In the genomic region with DNA sequence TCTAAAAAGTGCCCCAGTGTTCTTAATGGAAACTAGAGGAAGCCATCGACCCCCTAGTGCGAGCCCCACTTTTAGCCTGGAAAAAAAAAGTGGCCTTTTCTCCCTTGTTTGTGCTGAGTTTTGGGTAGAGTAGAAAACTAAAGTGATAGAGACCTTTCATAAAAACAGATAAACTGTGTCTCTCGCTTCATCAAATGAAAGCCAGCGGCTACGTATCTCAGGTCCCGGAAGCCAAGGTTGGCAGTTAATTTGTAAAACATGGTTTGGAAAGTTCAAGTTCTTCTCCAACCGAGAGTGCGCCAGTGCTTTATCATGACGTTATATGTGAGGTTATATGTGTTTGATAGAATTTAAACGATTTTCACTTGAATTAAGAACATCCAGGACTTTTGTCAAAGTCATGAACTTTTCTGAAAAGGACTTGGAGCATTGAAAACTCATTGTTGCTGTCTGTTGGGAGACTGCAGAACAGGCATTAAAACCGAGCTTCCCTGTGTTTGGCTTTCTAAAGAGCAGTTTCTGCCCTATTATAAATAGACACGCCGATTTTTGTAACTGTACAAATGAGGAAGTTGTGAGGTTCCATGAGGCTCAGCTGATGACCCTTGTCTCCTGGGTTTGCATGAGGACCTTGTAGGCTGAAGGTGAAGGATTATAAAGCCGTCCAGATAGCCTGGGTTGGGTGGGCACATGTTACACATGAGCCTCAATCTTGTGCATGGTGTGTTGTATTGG, we compare ENCODE assay signal across 11 mouse cellular contexts. TPM values are rescaled to one million over a fixed set of nuclear protein-coding genes. Genes with fewer than 3 reads are reported as not detected.
DNase-seq lines count a peak whose midpoint lies in the region; ATAC-seq and TF ChIP-seq lines count a peak whose summit lies in the region.
"Had no signal": no experiment of that assay in that cellular context is flagged by ENCODE, and none has a peak within 500 bp of the region (broad histone marks: within the 10 kb centered on the region; RNA-seq: fewer than 3 reads in every experiment).

No protein-coding gene starts in this region.

- H3K4me3 ChIP-seq in lung, postnatal 0 days (ENCODE audit: low read depth, low read length), result no peak overlapping the region
- peak overlapping the region; percentile 26 for H3K4me3 ChIP-seq in liver, embryonic 15.5 days (replicated peaks)
- H3K4me3 ChIP-seq in forebrain, embryonic 11.5 days (ENCODE audit: low read depth, low read length), result no peak overlapping the region
- H3K4me3 ChIP-seq: hindbrain, embryonic 12.5 days; limb, embryonic 10.5 days; myocyte had no signal

- no peak overlapping the region for H3K9ac ChIP-seq in lung, postnatal 0 days (replicated peaks; ENCODE audit: low read depth)
- H3K9ac ChIP-seq in liver, embryonic 15.5 days, result no peak overlapping the region
- H3K9ac ChIP-seq in forebrain, embryonic 11.5 days (ENCODE audit: low read length), result no peak overlapping the region
- H3K9ac ChIP-seq: hindbrain, embryonic 12.5 days had no signal

- TF ChIP-seq EP300 in lung, postnatal 0 days (IDR thresholded peaks at IDR 0.05), result no peak

- no peaks in the 10 kb centered on the region for H3K36me3 ChIP-seq in lung, postnatal 0 days (ENCODE audit: insufficient read depth, low read length)
- peaks cover 5% of the 10 kb centered on the region; the same call in 1 of the 2 replicates for H3K36me3 ChIP-seq in liver, embryonic 15.5 days (replicated peaks)
- no peaks in the 10 kb centered on the region; the same call in 1 of the 2 replicates for H3K36me3 ChIP-seq in splenic B cell, adult 2 months (ENCODE audit: control insufficient read depth, insufficient read depth, low read length, poor library complexity, severe bottlenecking)
- H3K36me3 ChIP-seq in forebrain, embryonic 11.5 days (ENCODE audit: control insufficient read depth, insufficient read depth, low read length), result no peaks in the 10 kb centered on the region
- H3K36me3 ChIP-seq: hindbrain, embryonic 12.5 days; limb, embryonic 10.5 days had no signal

- no peaks in the 10 kb centered on the region for H3K9me3 ChIP-seq in lung, postnatal 0 days (ENCODE audit: low read length)
- no peaks in the 10 kb centered on the region for H3K9me3 ChIP-seq in liver, embryonic 15.5 days (replicated peaks)
- H3K9me3 ChIP-seq in forebrain, embryonic 11.5 days (ENCODE audit: control insufficient read depth, low read length), result no peaks in the 10 kb centered on the region
- H3K9me3 ChIP-seq: hindbrain, embryonic 12.5 days; limb, embryonic 10.5 days had no signal

- WGBS in lung, postnatal 0 days, result 76% methylated on average over 14 of the region's 14 CpGs
- 25% methylated on average over 14 of the region's 14 CpGs for WGBS in liver, embryonic 15.5 days (ENCODE audit: insufficient replicate concordance)
- WGBS in forebrain, embryonic 11.5 days, result 94% methylated on average over 14 of the region's 14 CpGs

- DNase-seq in lung, postnatal 36 days, result peak; percentile 56
- no peak for DNase-seq in lung, postnatal 0 days (ENCODE audit: low spot score)
- peak; percentile 59 for DNase-seq in T-cell, adult 2 months (ENCODE audit: low spot score)
- peak; percentile 84 for DNase-seq in splenic B cell, adult 2 months (ENCODE audit: low read depth, low spot score)
- DNase-seq in cerebellum, postnatal 36 days, result no peak
- DNase-seq in cerebellum, postnatal 4 days (ENCODE audit: low spot score in 2 of 2), result no peak
- DNase-seq in forebrain, embryonic 11.5 days (ENCODE audit: low spot score), result no peak

- TF ChIP-seq CTCF in lung, postnatal 0 days (IDR thresholded peaks at IDR 0.05), result no peak

- ATAC-seq in lung, postnatal 0 days, result no peak
- ATAC-seq in liver, embryonic 15.5 days (ENCODE audit: insufficient read depth), result no peak
- ATAC-seq in forebrain, embryonic 11.5 days (replicated peaks; ENCODE audit: low FRiP score), result no peak

- no peaks in the 10 kb centered on the region for H3K4me1 ChIP-seq in lung, postnatal 0 days (ENCODE audit: insufficient read depth, low read depth, low read length)
- peaks cover 74% of the 10 kb centered on the region for H3K4me1 ChIP-seq in liver, embryonic 15.5 days (replicated peaks)
- no peaks in the 10 kb centered on the region; the same call in 1 of the 2 replicates for H3K4me1 ChIP-seq in forebrain, embryonic 11.5 days (replicated peaks; ENCODE audit: control insufficient read depth, insufficient read depth, low read length)
- H3K4me1 ChIP-seq: limb, embryonic 10.5 days had no signal

- no peak overlapping the region for H3K4me2 ChIP-seq in lung, postnatal 0 days (replicated peaks; ENCODE audit: low read depth, low read length)
- peak overlapping the region; percentile 89 for H3K4me2 ChIP-seq in liver, embryonic 15.5 days
- H3K4me2 ChIP-seq in forebrain, embryonic 11.5 days (ENCODE audit: low read depth, low read length, severe bottlenecking), result no peak overlapping the region
- H3K4me2 ChIP-seq: hindbrain, embryonic 12.5 days had no signal

- H3K27me3 ChIP-seq in lung, postnatal 0 days (replicated peaks; ENCODE audit: insufficient read depth, low read length), result peaks cover 5% of the 10 kb centered on the region
- H3K27me3 ChIP-seq in liver, embryonic 15.5 days, result no peaks in the 10 kb centered on the region
- no peaks in the 10 kb centered on the region for H3K27me3 ChIP-seq in splenic B cell, adult 2 months (ENCODE audit: control insufficient read depth, insufficient read depth, low read length, poor library complexity, severe bottlenecking)
- peaks cover under 1% of the 10 kb centered on the region for H3K27me3 ChIP-seq in forebrain, embryonic 11.5 days (ENCODE audit: control insufficient read depth, insufficient read depth, low read length)

- no peak overlapping the region for H3K27ac ChIP-seq in lung, postnatal 0 days (ENCODE audit: low read length)
- peak overlapping the region; percentile 41 for H3K27ac ChIP-seq in liver, embryonic 15.5 days (replicated peaks)
- no peak overlapping the region for H3K27ac ChIP-seq in forebrain, embryonic 11.5 days (ENCODE audit: low read depth, low read length)
- H3K27ac ChIP-seq: hindbrain, embryonic 12.5 days; limb, embryonic 10.5 days had no signal

RNA-seq across cellular contexts. Expression of a gene that starts 6.7 kb away (rescaled TPM):
- 1.7 TPM in 2 replicates for polyA plus RNA-seq in lung, postnatal 0 days (2015; fragmentation: Nextera tagmentation; extraction: Ambion mirVana)
- polyA plus RNA-seq in liver, embryonic 15.5 days (2015; fragmentation: Nextera tagmentation; extraction: Ambion mirVana), result 33.7 and 35.9 TPM in 2 replicates
- polyA plus RNA-seq in forebrain, embryonic 11.5 days (2014; fragmentation: Nextera tagmentation; extraction: Ambion mirVana), result 3.4 and 4.2 TPM in 2 replicates

Comparison
In these comparisons a context has a peak if more than half of its experiments do, and no peak if none do; other contexts are left out.
1. DNase-seq: peak in lung, postnatal 36 days (single experiment), T-cell, adult 2 months (single experiment) and splenic B cell, adult 2 months (single experiment); none in lung, postnatal 0 days (single experiment), cerebellum, postnatal 36 days (0 of 2), cerebellum, postnatal 4 days (0 of 2) and forebrain, embryonic 11.5 days (single experiment).